27 mouse cellular contexts compared by ENCODE assay signal in genomic region chr3:121789790-121790189, GRCm38 (mm10). TPM values are rescaled to one million over a fixed set of nuclear protein-coding genes. Genes with fewer than 3 reads are reported as not detected.
DNase-seq lines count a peak whose midpoint lies in the region; ATAC-seq and TF ChIP-seq lines count a peak whose summit lies in the region.
"Had no signal": no experiment of that assay in that cellular context is flagged by ENCODE, and none has a peak within 500 bp of the region (broad histone marks: within the 10 kb centered on the region; RNA-seq: fewer than 3 reads in every experiment).

No protein-coding gene starts in this region.

- TF ChIP-seq CTCF in lung, embryonic 14.5 days (IDR thresholded peaks at IDR 0.05; ENCODE audit: low read depth) = no peak
- TF ChIP-seq CTCF in lung, adult 2 months (IDR thresholded peaks at IDR 0.05; ENCODE audit: insufficient read depth, low read length) = no peak
- TF ChIP-seq CTCF in cerebellum, adult 2 months (IDR thresholded peaks at IDR 0.05; ENCODE audit: borderline replicate concordance, insufficient read depth, low read depth, low read length) = no peak

- H3K27me3 ChIP-seq in forebrain, embryonic 14.5 days (replicated peaks; ENCODE audit: control insufficient read depth, insufficient read depth, low read length) = no peaks in the 10 kb centered on the region
- no peaks in the 10 kb centered on the region for H3K27me3 ChIP-seq in forebrain, embryonic 13.5 days
- H3K27me3 ChIP-seq in lung, embryonic 14.5 days (ENCODE audit: insufficient read depth, low read length) = no peaks in the 10 kb centered on the region
- H3K27me3 ChIP-seq in midbrain, embryonic 16.5 days (ENCODE audit: control insufficient read depth, insufficient read depth, low read depth, low read length) = no peaks in the 10 kb centered on the region
- no peaks in the 10 kb centered on the region for H3K27me3 ChIP-seq in midbrain, embryonic 15.5 days (replicated peaks)
- no peaks in the 10 kb centered on the region for H3K27me3 ChIP-seq in hindbrain, embryonic 14.5 days (ENCODE audit: control insufficient read depth, insufficient read depth, low read length)
- H3K27me3 ChIP-seq in cerebellum, adult 2 months (ENCODE audit: control insufficient read depth, insufficient read depth, low read length) = no peaks in the 10 kb centered on the region
- H3K27me3 ChIP-seq: embryonic facial prominence, embryonic 12.5 days; heart, embryonic 15.5 days; Patski had no signal

- H3K4me3 ChIP-seq in forebrain, embryonic 14.5 days (ENCODE audit: low read depth, low read length) = no peak overlapping the region
- H3K4me3 ChIP-seq in forebrain, embryonic 13.5 days = no peak overlapping the region
- no peak overlapping the region for H3K4me3 ChIP-seq in lung, embryonic 14.5 days (ENCODE audit: low read depth, low read length)
- no peak overlapping the region for H3K4me3 ChIP-seq in lung, adult 2 months (replicated peaks; ENCODE audit: extremely low read depth, low read depth, low read length)
- H3K4me3 ChIP-seq in midbrain, embryonic 16.5 days (ENCODE audit: low read depth, low read length) = no peak overlapping the region
- H3K4me3 ChIP-seq in midbrain, embryonic 15.5 days = no peak overlapping the region
- no peak overlapping the region for H3K4me3 ChIP-seq in hindbrain, embryonic 14.5 days (replicated peaks; ENCODE audit: low read length)
- no peak overlapping the region for H3K4me3 ChIP-seq in cerebellum, adult 2 months (replicated peaks; ENCODE audit: insufficient read depth, low read depth, low read length)
- H3K4me3 ChIP-seq: embryonic facial prominence, embryonic 12.5 days; heart, embryonic 10.5 days; heart, embryonic 15.5 days had no signal

- H3K4me2 ChIP-seq in forebrain, embryonic 14.5 days (ENCODE audit: low read length) = no peak overlapping the region
- H3K4me2 ChIP-seq in forebrain, embryonic 13.5 days = no peak overlapping the region
- H3K4me2 ChIP-seq in lung, embryonic 14.5 days = no peak overlapping the region
- H3K4me2 ChIP-seq in midbrain, embryonic 16.5 days (ENCODE audit: low read length) = no peak overlapping the region
- no peak overlapping the region for H3K4me2 ChIP-seq in midbrain, embryonic 15.5 days
- H3K4me2 ChIP-seq in hindbrain, embryonic 14.5 days (replicated peaks) = no peak overlapping the region
- H3K4me2 ChIP-seq: embryonic facial prominence, embryonic 12.5 days; heart, embryonic 15.5 days; midbrain, embryonic 11.5 days had no signal

- H3K36me3 ChIP-seq in forebrain, embryonic 14.5 days (ENCODE audit: control insufficient read depth, insufficient read depth, low read length) = peaks cover 4% of the 10 kb centered on the region; the same call in 1 of the 2 replicates
- H3K36me3 ChIP-seq in forebrain, embryonic 13.5 days (ENCODE audit: poor library complexity, severe bottlenecking) = no peaks in the 10 kb centered on the region
- peaks cover 18% of the 10 kb centered on the region; the same call in 1 of the 2 replicates for H3K36me3 ChIP-seq in lung, embryonic 14.5 days (ENCODE audit: insufficient read depth)
- H3K36me3 ChIP-seq in midbrain, embryonic 16.5 days (ENCODE audit: control insufficient read depth, insufficient read depth, low read length) = peaks cover 2% of the 10 kb centered on the region; the same call in 1 of the 2 replicates
- H3K36me3 ChIP-seq in midbrain, embryonic 15.5 days (replicated peaks) = no peaks in the 10 kb centered on the region
- peaks cover 3% of the 10 kb centered on the region; the same call in 1 of the 2 replicates for H3K36me3 ChIP-seq in hindbrain, embryonic 14.5 days (replicated peaks; ENCODE audit: control insufficient read depth, insufficient read depth)

- no peak overlapping the region for H3K9ac ChIP-seq in forebrain, embryonic 14.5 days (ENCODE audit: low read length)
- no peak overlapping the region for H3K9ac ChIP-seq in forebrain, embryonic 13.5 days
- H3K9ac ChIP-seq in lung, embryonic 14.5 days = no peak overlapping the region
- no peak overlapping the region for H3K9ac ChIP-seq in midbrain, embryonic 16.5 days (ENCODE audit: low read depth, low read length)
- no peak overlapping the region for H3K9ac ChIP-seq in midbrain, embryonic 15.5 days
- no peak overlapping the region for H3K9ac ChIP-seq in hindbrain, embryonic 14.5 days
- H3K9ac ChIP-seq: embryonic facial prominence, embryonic 12.5 days; heart, embryonic 15.5 days; liver, embryonic 14.5 days had no signal

- 0 out of 2 replicates have a peak, but pooled peaks have one; percentile 20 for ATAC-seq in forebrain, embryonic 14.5 days
- no peak for ATAC-seq in forebrain, embryonic 13.5 days
- peak; percentile 87 for ATAC-seq in lung, embryonic 14.5 days (ENCODE audit: insufficient read depth)
- ATAC-seq in midbrain, embryonic 16.5 days = 0 out of 2 replicates have a peak, but pooled peaks have one; percentile 36
- ATAC-seq in midbrain, embryonic 15.5 days (replicated peaks) = no peak
- ATAC-seq in hindbrain, embryonic 14.5 days (ENCODE audit: low FRiP score) = no peak
- ATAC-seq: Patski had no signal

- no peaks in the 10 kb centered on the region for H3K4me1 ChIP-seq in forebrain, embryonic 14.5 days (ENCODE audit: control insufficient read depth, insufficient read depth, low read length)
- peaks cover 9% of the 10 kb centered on the region for H3K4me1 ChIP-seq in forebrain, embryonic 13.5 days
- H3K4me1 ChIP-seq in lung, embryonic 14.5 days (ENCODE audit: insufficient read depth) = no peaks in the 10 kb centered on the region
- no peaks in the 10 kb centered on the region for H3K4me1 ChIP-seq in lung, adult 2 months (ENCODE audit: control insufficient read depth, insufficient read depth, low read length)
- H3K4me1 ChIP-seq in midbrain, embryonic 16.5 days (ENCODE audit: control insufficient read depth, insufficient read depth, low read length) = no peaks in the 10 kb centered on the region
- H3K4me1 ChIP-seq in midbrain, embryonic 15.5 days = no peaks in the 10 kb centered on the region
- no peaks in the 10 kb centered on the region for H3K4me1 ChIP-seq in hindbrain, embryonic 14.5 days (replicated peaks; ENCODE audit: control insufficient read depth, insufficient read depth, low read length)
- H3K4me1 ChIP-seq in cerebellum, adult 2 months (ENCODE audit: control insufficient read depth, insufficient read depth, low read length) = no peaks in the 10 kb centered on the region
- H3K4me1 ChIP-seq: embryonic facial prominence, embryonic 12.5 days had no signal

- peak; percentile 9 for DNase-seq in forebrain, embryonic 14.5 days (ENCODE audit: low spot score)
- DNase-seq in lung, embryonic 14.5 days = peak; percentile 77
- no peak for DNase-seq in lung, adult 2 months
- DNase-seq in hindbrain, embryonic 14.5 days (ENCODE audit: low spot score) = no peak
- DNase-seq in cerebellum, adult 2 months = no peak
- DNase-seq: adrenal gland, postnatal 10 days; cerebellum, adult 11 months; cerebellum, adult 9-11 months; embryo, embryonic 11 days; gastrocnemius, postnatal 14 days; heart, adult 11 months; kidney, adult 11 months; kidney, postnatal 25 days; liver; right cerebral cortex, adult 18-20 months; spleen, adult 18-20 months; thymus, adult 18-20 months; thymus, postnatal 25 days had no signal

- WGBS in forebrain, embryonic 14.5 days = 58% methylated on average over 5 of the region's 5 CpGs
- 59% methylated on average over 5 of the region's 5 CpGs for WGBS in forebrain, embryonic 13.5 days
- WGBS in lung, embryonic 14.5 days = 26% methylated on average over 5 of the region's 5 CpGs
- WGBS in lung, adult 2 months = 29% methylated on average over 5 of the region's 5 CpGs
- 61% methylated on average over 5 of the region's 5 CpGs for WGBS in midbrain, embryonic 16.5 days
- 65% methylated on average over 5 of the region's 5 CpGs for WGBS in midbrain, embryonic 15.5 days
- WGBS in hindbrain, embryonic 14.5 days = 67% methylated on average over 5 of the region's 5 CpGs
- 55% methylated on average over 5 of the region's 5 CpGs for WGBS in cerebellum, adult 2 months

- H3K9me3 ChIP-seq in forebrain, embryonic 14.5 days (replicated peaks; ENCODE audit: control insufficient read depth, low read length) = no peaks in the 10 kb centered on the region
- H3K9me3 ChIP-seq in forebrain, embryonic 13.5 days (replicated peaks) = no peaks in the 10 kb centered on the region
- no peaks in the 10 kb centered on the region for H3K9me3 ChIP-seq in lung, embryonic 14.5 days (ENCODE audit: low read depth, low read length)
- no peaks in the 10 kb centered on the region for H3K9me3 ChIP-seq in midbrain, embryonic 16.5 days (replicated peaks; ENCODE audit: control insufficient read depth, low read length, poor library complexity, severe bottlenecking)
- H3K9me3 ChIP-seq in midbrain, embryonic 15.5 days = no peaks in the 10 kb centered on the region
- no peaks in the 10 kb centered on the region for H3K9me3 ChIP-seq in hindbrain, embryonic 14.5 days (ENCODE audit: control insufficient read depth, low read length)
- H3K9me3 ChIP-seq: embryonic facial prominence, embryonic 12.5 days; heart, embryonic 10.5 days; heart, embryonic 15.5 days had no signal

- TF ChIP-seq POLR2A in lung, adult 2 months (IDR thresholded peaks at IDR 0.05; ENCODE audit: borderline replicate concordance, extremely low read depth, low read depth, low read length) = no peak
- TF ChIP-seq POLR2A in cerebellum, adult 2 months (IDR thresholded peaks at IDR 0.05; ENCODE audit: borderline replicate concordance, insufficient read depth, low read length) = no peak

- H3K27ac ChIP-seq in forebrain, embryonic 14.5 days (ENCODE audit: low read depth, low read length) = no peak overlapping the region
- no peak overlapping the region for H3K27ac ChIP-seq in forebrain, embryonic 13.5 days
- H3K27ac ChIP-seq in lung, embryonic 14.5 days (ENCODE audit: low read depth) = 0 out of 2 replicates have a peak overlapping the region, but pooled peaks have one; percentile 30
- no peak overlapping the region for H3K27ac ChIP-seq in midbrain, embryonic 16.5 days (ENCODE audit: low read length)
- H3K27ac ChIP-seq in midbrain, embryonic 15.5 days = no peak overlapping the region
- 0 out of 2 replicates have a peak overlapping the region, but pooled peaks have one; percentile 1 for H3K27ac ChIP-seq in hindbrain, embryonic 14.5 days
- no peak overlapping the region for H3K27ac ChIP-seq in cerebellum, adult 2 months (ENCODE audit: insufficient read depth, low read length)
- H3K27ac ChIP-seq: embryonic facial prominence, embryonic 12.5 days; heart, embryonic 10.5 days; heart, embryonic 15.5 days; liver, embryonic 14.5 days had no signal

RNA-seq across cellular contexts. Expression of gene Abcd3, which starts 25.3 kb away (rescaled TPM):
- 63.8 and 73.1 TPM in 2 replicates for polyA plus RNA-seq in forebrain, embryonic 14.5 days (2014; fragmentation: Nextera tagmentation; extraction: Ambion mirVana)
- polyA plus RNA-seq in forebrain, embryonic 13.5 days (2015; fragmentation: Nextera tagmentation; extraction: Ambion mirVana) = 60.1 and 64.1 TPM in 2 replicates
- 78.0 and 78.7 TPM in 2 replicates for polyA plus RNA-seq in lung, embryonic 14.5 days (2014; fragmentation: Nextera tagmentation; extraction: Ambion mirVana)
- polyA plus RNA-seq in lung, adult 2 months (2012; rRNA removed) = 8.3 and 18.2 TPM in 2 replicates
- polyA plus RNA-seq in midbrain, embryonic 16.5 days (2015; fragmentation: Nextera tagmentation; extraction: Ambion mirVana) = 74.5 and 78.9 TPM in 2 replicates
- 65.6 and 70.8 TPM in 2 replicates for polyA plus RNA-seq in midbrain, embryonic 15.5 days (2015; fragmentation: Nextera tagmentation; extraction: Ambion mirVana)
- 84.8 and 94.9 TPM in 2 replicates for polyA plus RNA-seq in hindbrain, embryonic 14.5 days (2014; fragmentation: Nextera tagmentation; extraction: Ambion mirVana)
- 31.7 and 31.9 TPM in 2 replicates for polyA plus RNA-seq in cerebellum, adult 2 months (2012; rRNA removed)

Comparison
In these comparisons a context has a peak if more than half of its experiments do, and no peak if none do; other contexts are left out.
1. ATAC-seq: peak in forebrain, embryonic 14.5 days (single experiment), lung, embryonic 14.5 days (single experiment) and midbrain, embryonic 16.5 days (single experiment); none in forebrain, embryonic 13.5 days (single experiment), midbrain, embryonic 15.5 days (single experiment) and hindbrain, embryonic 14.5 days (single experiment).
2. DNase-seq: peak in forebrain, embryonic 14.5 days (single experiment) and lung, embryonic 14.5 days (single experiment); none in lung, adult 2 months (single experiment), hindbrain, embryonic 14.5 days (single experiment) and cerebellum, adult 2 months (0 of 2).
3. H3K27ac ChIP-seq: peak in lung, embryonic 14.5 days (single experiment) and hindbrain, embryonic 14.5 days (single experiment); none in forebrain, embryonic 14.5 days (single experiment), forebrain, embryonic 13.5 days (single experiment), midbrain, embryonic 16.5 days (single experiment), midbrain, embryonic 15.5 days (single experiment) and cerebellum, adult 2 months (single experiment).